Mouse (Mus musculus): ENCODE measurements at regions not wholly inside any gene's neighbourhood (a gene's known extent, or its start where the extent isn't known, plus 50 kb on each side); places are given as distances from the start of the nearest gene placed in this dataset.
"Not testable (repeated sequence)": the region's sequence is repeated elsewhere in the genome, so short reads cannot be mapped to it uniquely, and the experiment has no call there.

- DNase-seq: peak; percentile 84 to 87
These were observed 102.7 kb downstream of the Ptpn20 start for GRCm38 (mm10) chr14:33691690-33692089.

DNA sequence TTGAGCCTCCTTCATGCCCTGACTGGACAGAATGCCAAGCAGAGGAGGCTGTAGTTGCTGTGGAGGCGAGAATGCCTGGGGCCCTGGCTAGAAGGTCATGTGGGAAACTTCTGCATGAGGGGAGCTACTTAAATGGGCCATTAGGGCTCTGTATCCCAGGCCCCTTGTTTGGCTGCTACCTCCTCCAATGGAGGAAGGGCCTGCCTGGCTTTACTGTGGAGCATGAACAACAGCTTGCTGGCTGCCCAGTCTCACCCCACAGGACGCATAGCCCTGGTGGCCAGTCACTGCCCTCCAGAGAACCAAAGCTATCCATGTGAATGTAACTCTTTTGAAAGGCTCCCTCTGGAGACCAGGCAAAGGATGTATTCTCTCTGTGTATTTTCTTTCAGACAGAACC is 105.2 kb downstream of the Ptpn20 start:
- no peak for DNase-seq

DNA sequence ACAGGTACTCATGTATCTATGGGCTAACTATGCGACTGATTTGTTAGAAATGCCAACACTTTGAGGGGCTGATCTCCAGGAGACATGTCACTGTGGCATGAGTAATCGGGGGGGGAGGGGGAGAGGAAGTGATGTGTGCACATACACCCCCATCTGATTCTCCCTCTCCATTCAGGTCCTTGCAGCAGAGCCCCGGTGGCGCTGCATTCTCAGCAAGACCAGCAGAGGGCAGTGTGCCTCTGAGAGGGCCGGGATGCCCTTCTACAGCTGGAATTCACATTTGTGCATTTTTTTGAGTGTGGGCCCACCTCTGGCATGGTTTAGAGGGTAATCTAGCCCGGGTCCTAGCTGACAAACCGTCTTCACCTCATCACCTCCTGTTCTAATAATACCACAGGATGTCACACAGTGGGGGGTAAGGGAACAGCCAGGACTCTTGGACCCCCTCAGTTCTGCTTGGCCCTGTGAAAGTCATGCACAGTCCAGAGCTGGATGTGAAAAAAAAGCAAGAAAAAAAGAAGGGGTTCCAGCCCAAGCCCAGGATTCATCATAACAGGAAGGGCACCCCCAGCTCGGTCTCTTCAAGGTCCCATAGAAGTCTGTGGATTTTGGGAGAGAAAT is 106.5 kb downstream of the Ptpn20 start:
- peak; percentile 38 to 80 for DNase-seq

DNA sequence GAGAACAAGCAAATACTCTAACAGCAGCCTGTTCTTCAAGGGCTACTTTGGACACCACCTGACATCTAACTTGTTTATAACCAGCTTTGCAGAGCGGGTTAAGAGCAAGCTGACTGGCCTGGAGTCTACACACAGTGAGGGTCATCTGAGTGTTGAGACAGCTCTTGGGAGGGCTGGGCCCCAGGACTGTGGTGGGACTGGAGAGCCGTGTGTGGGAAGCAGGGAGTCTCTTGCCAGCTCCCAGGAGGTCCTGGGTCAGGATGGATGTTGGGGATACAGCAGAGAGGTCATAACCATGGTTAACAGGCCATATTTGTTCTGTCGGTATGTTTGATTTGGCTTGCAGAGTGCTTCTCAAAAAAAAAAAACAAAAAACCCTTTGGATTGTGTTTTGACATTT is 107.8 kb downstream of the Ptpn20 start:
- DNase-seq: peak in 1 of 2 experiments; percentile 36

GRCm38 (mm10) chr14:33699777-33700438 is 110.9 kb downstream of the Ptpn20 start:
- no peak for DNase-seq

DNA sequence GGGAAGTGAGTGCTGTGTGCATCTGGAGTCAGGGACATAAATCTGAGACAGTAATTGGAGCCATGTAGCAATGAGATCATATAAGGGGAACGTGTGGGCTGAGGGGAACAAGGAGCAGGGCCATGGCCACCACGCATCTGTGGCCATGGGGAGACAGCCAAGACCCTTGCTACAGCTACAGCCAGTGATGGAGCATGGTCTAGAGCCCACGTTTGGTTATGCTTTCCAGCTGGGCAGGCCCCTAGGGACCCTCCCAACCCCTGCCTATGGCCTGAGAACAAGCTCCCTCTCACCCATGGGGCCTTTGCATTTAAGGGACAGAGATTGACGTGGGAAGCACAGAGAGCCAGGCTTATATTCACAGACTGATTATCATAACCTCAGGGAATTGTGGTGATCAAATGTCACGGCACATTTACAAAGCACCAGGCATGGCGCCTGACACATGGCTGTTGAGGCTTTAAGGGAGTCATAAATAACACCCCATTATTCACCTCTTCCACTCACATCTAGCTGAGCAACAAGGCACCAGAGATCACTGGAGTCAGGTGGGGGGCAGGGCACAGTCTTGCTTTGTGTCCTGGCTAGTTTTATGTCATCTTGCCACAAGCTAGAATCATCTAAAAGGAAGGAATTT is 118.8 kb downstream of the Ptpn20 start:
- no peak for DNase-seq

DNA sequence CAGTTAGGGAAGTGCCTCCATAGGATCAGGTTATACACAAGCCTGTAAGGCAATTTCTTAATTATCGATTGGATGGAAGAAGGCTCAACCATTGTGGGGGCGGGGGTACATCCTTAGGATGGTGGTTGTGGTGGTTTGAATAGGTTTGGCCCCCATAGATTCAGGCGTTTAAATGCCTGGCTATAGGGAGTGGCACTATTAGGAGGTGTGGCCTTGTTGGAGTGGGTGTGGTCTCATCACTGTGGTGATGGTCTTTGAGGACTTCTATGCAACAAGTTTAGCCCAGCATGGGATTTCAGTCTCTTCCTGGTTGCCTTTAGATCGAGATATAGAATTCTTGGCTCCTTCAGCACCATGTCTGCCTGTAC is 119.3 kb downstream of the Ptpn20 start:
- DNase-seq: no peak

GRCm38 (mm10) chr14:33712458-33712857 is 123.5 kb downstream of the Ptpn20 start:
- no peak for DNase-seq

DNA sequence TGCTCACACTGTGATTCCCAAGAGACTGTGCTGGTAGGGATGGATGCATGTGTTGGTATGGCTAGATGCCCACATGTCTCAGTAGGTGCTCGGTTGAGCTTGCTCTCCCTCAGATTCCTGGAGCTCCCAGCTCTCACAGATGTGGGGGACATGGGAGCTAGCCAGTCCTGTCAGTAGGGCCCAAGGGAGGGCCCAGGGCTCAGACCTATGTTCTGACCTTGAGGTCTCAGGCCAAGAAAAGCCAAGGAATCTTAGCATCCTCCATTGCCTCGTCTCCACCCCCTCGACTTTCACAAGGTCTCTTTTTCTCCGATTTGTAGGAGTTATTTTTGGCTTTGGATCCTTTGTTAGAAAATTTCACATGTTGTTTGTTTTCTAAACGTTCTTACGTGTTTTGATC is 130.6 kb downstream of the Ptpn20 start:
- no peak for DNase-seq

- DNase-seq: not testable (repeated sequence)
These were observed 133.6 kb downstream of the Ptpn20 start for GRCm38 (mm10) chr14:33722379-33723145.

- DNase-seq: no peak
These were observed 137.5 kb downstream of the Ptpn20 start for GRCm38 (mm10) chr14:33726500-33726899.

DNA sequence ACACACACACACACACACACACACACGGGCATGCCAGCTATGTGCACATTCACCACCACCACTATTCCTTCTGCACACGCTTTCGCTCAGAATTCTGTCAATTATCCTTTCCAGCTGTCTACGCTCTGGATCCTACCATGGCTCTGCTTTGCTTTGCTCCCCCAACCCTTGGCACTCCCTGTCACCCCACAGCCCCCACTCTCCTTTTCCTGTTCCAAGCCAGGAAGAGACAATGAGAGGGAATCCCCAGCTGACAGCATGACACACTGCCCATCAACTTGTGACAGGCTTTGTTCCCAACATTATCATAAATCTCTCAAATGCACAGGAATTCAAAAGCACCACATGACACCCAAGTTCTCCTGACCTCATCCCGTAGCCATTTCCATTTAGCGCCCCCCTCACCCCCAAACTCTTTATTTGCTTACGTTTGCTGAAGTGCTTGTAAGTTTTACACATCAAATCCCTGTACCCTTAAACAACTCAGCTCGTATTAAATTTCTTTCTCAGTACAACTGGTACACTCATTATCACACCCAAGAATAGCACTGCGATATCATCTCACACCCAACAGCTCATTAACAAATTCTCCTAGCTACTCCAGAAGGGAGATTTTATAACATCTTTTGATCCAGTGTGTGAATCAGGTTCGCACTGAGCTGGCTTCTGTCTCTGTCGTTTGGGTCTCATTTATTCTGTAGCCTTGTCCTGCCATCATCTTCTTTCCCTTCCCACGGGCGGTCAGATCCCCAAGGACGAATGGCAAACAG is 140.3 kb downstream of the Ptpn20 start:
- no peak for DNase-seq

DNA sequence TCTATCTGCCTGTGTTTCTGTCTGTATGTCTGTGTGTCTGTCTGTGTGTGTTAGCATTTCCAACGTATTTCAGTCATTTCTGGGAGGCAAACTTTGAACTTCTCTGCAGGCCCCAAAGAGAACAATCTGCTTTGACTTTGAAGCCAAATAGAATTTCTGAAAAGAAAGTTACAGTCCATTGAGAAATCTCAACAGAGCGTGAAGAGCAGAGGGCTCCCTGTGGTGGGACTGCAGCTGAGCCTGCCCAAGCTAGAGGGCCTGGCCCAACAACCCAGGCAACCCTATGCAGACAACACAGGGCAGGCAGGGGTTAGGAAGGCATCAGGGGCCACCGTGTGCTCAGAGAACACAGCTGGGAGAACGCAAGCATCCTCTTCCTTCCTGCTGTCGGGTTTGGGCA is 143.7 kb downstream of the Ptpn20 start:
- DNase-seq: peak; percentile 36 to 65

GRCm38 (mm10) chr14:33734446-33735043 is 145.5 kb downstream of the Ptpn20 start:
- peak; percentile 64 to 83 for DNase-seq

DNA sequence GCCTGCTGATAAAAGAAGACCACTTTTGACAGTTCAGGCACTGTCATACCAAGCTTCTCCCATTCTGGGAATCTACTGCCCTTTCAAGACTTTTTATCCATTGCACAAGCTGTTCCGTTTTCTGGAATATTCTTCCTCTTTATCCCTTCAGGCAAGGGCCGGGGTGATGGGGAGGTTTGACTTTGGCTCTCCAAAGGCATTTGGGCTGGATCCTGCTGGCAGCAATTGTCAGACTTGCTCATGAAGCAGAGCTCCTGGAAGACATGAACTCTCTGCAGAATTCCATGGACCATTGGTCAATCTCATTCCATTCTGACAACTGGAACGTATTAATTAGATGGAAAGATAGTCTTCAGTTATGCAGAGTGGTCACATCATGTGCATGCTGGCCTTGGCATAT is 146.6 kb downstream of the Ptpn20 start:
- DNase-seq: no peak

- DNase-seq: no peak
These were observed 157.2 kb downstream of the Ptpn20 start for GRCm38 (mm10) chr14:33746181-33746580.

DNA sequence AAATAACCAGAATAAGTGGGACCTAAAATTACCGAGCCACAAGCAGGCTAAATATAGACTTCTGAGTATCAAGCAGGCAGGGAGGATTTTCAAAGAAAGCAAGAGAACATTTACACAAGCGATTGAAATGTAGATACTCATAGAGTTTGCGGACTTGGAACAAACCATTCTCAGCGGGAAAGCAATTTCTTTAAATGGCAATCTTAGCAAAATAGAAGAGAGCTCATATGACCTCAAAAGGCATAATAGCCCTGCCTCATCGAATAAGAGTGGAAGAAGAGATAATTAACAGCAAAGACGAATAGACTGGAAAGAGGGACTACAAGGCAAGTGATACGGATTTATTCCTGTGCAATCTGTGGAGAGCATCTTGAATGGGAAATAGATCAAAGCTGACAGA is 163.7 kb upstream of the Gdf10 start:
- DNase-seq: no peak

DNA sequence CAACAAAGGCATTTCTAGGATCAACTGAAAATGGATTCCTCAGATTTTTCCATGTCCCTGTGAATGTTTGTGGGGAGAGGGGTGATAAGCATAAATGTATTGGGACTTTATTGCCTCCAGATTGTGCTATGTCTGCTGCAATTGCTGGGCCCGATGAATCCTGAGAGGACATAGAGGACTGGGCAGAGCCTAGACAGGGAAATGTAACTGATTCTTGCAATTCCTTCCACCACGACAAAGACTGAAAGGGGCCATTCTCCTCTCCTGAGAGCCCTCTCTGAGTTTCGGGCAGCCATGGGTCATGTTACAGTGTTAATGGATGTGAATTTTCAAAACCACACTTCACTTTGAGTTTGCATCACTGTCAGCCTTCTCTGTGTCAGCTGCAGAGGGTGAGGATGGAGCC is 159.7 kb upstream of the Gdf10 start:
- no peak for DNase-seq

DNA sequence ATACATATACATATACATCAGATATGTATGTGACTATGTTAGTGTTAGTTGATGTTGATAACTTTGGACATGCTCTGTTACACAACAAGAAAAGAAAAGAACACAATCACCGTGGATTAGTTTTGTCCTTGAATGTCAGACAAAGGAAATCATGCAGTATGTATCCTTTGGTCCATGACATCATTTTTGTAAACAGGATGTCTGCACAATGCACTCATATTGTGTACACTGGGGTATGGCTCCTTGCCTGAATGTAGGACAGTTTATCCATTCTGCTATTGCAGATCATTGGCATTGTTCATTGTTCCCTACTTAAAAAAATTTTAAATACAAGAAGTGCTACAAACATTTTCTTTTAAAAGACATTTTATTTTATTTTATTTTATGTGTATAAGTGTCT is 157.6 kb upstream of the Gdf10 start:
- DNase-seq: no peak

DNA sequence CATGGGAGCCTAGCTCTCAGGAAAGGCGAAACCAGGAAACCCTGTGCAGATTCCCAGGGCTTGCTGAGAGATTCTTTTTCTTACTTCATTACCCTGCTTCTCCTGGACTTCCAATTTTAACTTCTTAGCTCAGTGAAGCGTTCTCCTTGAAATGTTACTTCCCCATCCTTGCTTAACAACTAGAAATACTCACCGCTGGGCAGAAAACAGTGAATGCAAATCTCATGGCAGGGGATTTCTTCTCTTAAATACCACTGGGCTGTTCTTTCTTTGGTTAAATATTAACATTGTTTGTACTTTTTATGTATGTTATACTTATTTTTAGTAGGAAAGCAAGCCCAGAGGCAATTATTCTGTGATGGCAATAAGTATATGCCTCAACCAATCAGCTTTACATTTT is 151.0 kb upstream of the Gdf10 start:
- DNase-seq: no peak

DNA sequence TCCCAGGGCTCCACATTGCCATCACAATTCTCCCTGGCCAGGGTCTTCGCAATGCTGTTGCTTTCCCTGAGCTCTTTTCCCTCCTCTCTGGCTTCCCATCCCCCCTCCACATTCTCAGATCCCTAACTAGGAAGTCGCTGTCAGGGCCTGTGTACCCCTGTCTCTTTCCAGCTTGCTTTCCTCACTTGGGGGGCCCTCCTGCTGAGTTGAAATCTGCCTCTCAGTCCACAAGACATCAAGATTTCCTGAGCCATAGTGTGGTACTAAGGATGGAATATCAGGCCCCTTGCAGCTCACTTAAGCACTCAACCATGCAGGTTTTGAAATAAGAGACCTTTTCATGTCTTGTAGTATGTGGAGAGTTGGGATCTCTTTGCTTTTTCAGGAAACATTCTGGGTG is 133.8 kb upstream of the Gdf10 start:
- no peak for DNase-seq

GRCm38 (mm10) chr14:33794262-33794661 is 129.1 kb upstream of the Gdf10 start:
- DNase-seq: peak; percentile 44 to 86
